Mouse (Mus musculus) heart, adult 18-20 months (tissue): ENCODE data around the gene Runx1. TPM values are rescaled to one million over a fixed set of nuclear protein-coding genes. Genes with fewer than 3 reads are reported as not detected.

ENCODE experiments used
- DNase-seq, 2 experiments: peaks; one replicate each; pipeline ENCODE4 v3.0.0; 2021 to 2022; ENCODE audit warnings: mixed read lengths in 1 of 2
- total RNA-seq, 2 experiments: library from RNA; stranded (reverse); gene quantifications; 2 replicates each; pipeline ENCODE4 v1.2.3; 2021

Runx1 gene
- total RNA-seq, 2 experiments from 2014 or later, result 1.5 to 2.9 TPM

GRCm38 (mm10) chr16:92793741-92794140, 32.2 kb downstream of the Runx1 start:
- DNase-seq, result no peak

GRCm38 (mm10) chr16:92792905-92793304, 33.0 kb downstream of the Runx1 start:
- DNase-seq, result no peak

GRCm38 (mm10) chr16:92790601-92791000, 35.3 kb downstream of the Runx1 start:
- DNase-seq, result no peak

GRCm38 (mm10) chr16:92789840-92790239, 36.1 kb downstream of the Runx1 start:
- no peak for DNase-seq

- DNase-seq, result no peak
Measured at GRCm38 (mm10) chr16:92788446-92788845, 37.5 kb downstream of the Runx1 start.

- DNase-seq, result peak in 1 of 2 experiments; percentile 40
Measured at GRCm38 (mm10) chr16:92786883-92787321, 39.0 kb downstream of the Runx1 start.

GRCm38 (mm10) chr16:92786276-92786882, 39.6 kb downstream of the Runx1 start:
- DNase-seq, result no peak

GRCm38 (mm10) chr16:92783651-92784131, 42.3 kb downstream of the Runx1 start:
- DNase-seq, result peak in 1 of 2 experiments; percentile 22

GRCm38 (mm10) chr16:92782408-92782807, 43.5 kb downstream of the Runx1 start:
- DNase-seq, result no peak

GRCm38 (mm10) chr16:92779896-92780435, 46.0 kb downstream of the Runx1 start:
- DNase-seq, result no peak

GRCm38 (mm10) chr16:92779175-92779574, 46.8 kb downstream of the Runx1 start:
- no peak for DNase-seq

GRCm38 (mm10) chr16:92778096-92778780, 47.7 kb downstream of the Runx1 start:
- DNase-seq, result no peak

- no peak for DNase-seq
Measured at GRCm38 (mm10) chr16:92767862-92768261, 58.1 kb downstream of the Runx1 start.

GRCm38 (mm10) chr16:92767423-92767822, 58.5 kb downstream of the Runx1 start:
- DNase-seq, result no peak

- DNase-seq, result no peak
Measured at GRCm38 (mm10) chr16:92764741-92765396, 61.1 kb downstream of the Runx1 start.

- no peak for DNase-seq
Measured at GRCm38 (mm10) chr16:92763666-92764065, 62.3 kb downstream of the Runx1 start.

GRCm38 (mm10) chr16:92761968-92762521, 63.9 kb downstream of the Runx1 start:
- DNase-seq, result peak; percentile 19 to 27

- no peak for DNase-seq
Measured at GRCm38 (mm10) chr16:92760091-92760490, 65.9 kb downstream of the Runx1 start.

GRCm38 (mm10) chr16:92757564-92757963, 68.4 kb downstream of the Runx1 start:
- no peak for DNase-seq

- DNase-seq, result no peak
Measured at GRCm38 (mm10) chr16:92753944-92754343, 72.0 kb downstream of the Runx1 start.

GRCm38 (mm10) chr16:92753139-92753538, 72.8 kb downstream of the Runx1 start:
- no peak for DNase-seq

- no peak for DNase-seq
Measured at GRCm38 (mm10) chr16:92748272-92748671, 77.7 kb downstream of the Runx1 start.

- no peak for DNase-seq
Measured at GRCm38 (mm10) chr16:92747062-92747461, 78.9 kb downstream of the Runx1 start.
